Mouse (Mus musculus): Measurements from ENCODE around the gene Cd3e. TPM values are rescaled to one million over a fixed set of nuclear protein-coding genes. Genes with fewer than 3 reads are reported as not detected.
"Not testable (repeated sequence)": the region's sequence is repeated elsewhere in the genome, so short reads cannot be mapped to it uniquely, and the experiment has no call there.

Gene Cd3e
- polyA plus RNA-seq, 1 experiment from 2014 or later, result not detected

- peaks cover 3% of the 10 kb centered on the region; the same call in 1 of the 2 replicates for H3K4me1 ChIP-seq (replicated peaks; ENCODE audit: control insufficient read depth, insufficient read depth, low read length)
- H3K27ac ChIP-seq (ENCODE audit: low read depth, low read length), result no peak overlapping the region
- 3% methylated on average over 20 of the region's 20 CpGs for WGBS
- no peaks in the 10 kb centered on the region for H3K9me3 ChIP-seq (ENCODE audit: control insufficient read depth, low read length)
- ATAC-seq (replicated peaks; ENCODE audit: low FRiP score), result 0 out of 2 replicates have a peak, but pooled peaks have one; percentile 43
- peaks cover 58% of the 10 kb centered on the region for H3K27me3 ChIP-seq (replicated peaks; ENCODE audit: control insufficient read depth, insufficient read depth, low read length)
- peak overlapping the region; percentile 30; the same call in 1 of the 2 replicates for H3K9ac ChIP-seq (ENCODE audit: low read depth, low read length)
- no peaks in the 10 kb centered on the region for H3K36me3 ChIP-seq (ENCODE audit: control insufficient read depth, insufficient read depth, low read length)
- peak overlapping the region; percentile 48 for H3K4me2 ChIP-seq
- DNase-seq (ENCODE audit: low spot score), result peak; percentile 45
- peak overlapping the region; percentile 38 for H3K4me3 ChIP-seq (ENCODE audit: low read depth, low read length)
Observed at GRCm38 (mm10) chr9:45042056-45042720, 32.8 kb upstream of the Cd3e start.

- WGBS, result 25% methylated on average over 17 of the region's 17 CpGs
- DNase-seq (ENCODE audit: low spot score), result no peak
- no peaks in the 10 kb centered on the region for H3K9me3 ChIP-seq (ENCODE audit: control insufficient read depth, low read length)
- no peak for ATAC-seq (replicated peaks; ENCODE audit: low FRiP score)
- peaks cover 3% of the 10 kb centered on the region; the same call in 1 of the 2 replicates for H3K4me1 ChIP-seq (replicated peaks; ENCODE audit: control insufficient read depth, insufficient read depth, low read length)
- H3K27ac ChIP-seq (ENCODE audit: low read depth, low read length), result no peak overlapping the region
- H3K27me3 ChIP-seq (replicated peaks; ENCODE audit: control insufficient read depth, insufficient read depth, low read length), result peaks cover 58% of the 10 kb centered on the region
- peak overlapping the region; percentile 42 for H3K4me2 ChIP-seq
- no peaks in the 10 kb centered on the region for H3K36me3 ChIP-seq (ENCODE audit: control insufficient read depth, insufficient read depth, low read length)
- H3K9ac ChIP-seq (ENCODE audit: low read depth, low read length), result no peak overlapping the region
- no peak overlapping the region for H3K4me3 ChIP-seq (ENCODE audit: low read depth, low read length)
Observed at GRCm38 (mm10) chr9:45041131-45041838, 31.9 kb upstream of the Cd3e start.

- H3K9ac ChIP-seq (ENCODE audit: low read depth, low read length), result no peak overlapping the region
- ATAC-seq (replicated peaks; ENCODE audit: low FRiP score) (no peak), DNase-seq (ENCODE audit: low spot score) (no peak)
- 17% methylated on average over 14 of the region's 14 CpGs for WGBS
- peaks cover 58% of the 10 kb centered on the region for H3K27me3 ChIP-seq (replicated peaks; ENCODE audit: control insufficient read depth, insufficient read depth, low read length)
- peak overlapping the region; percentile 42 for H3K4me2 ChIP-seq
- H3K9me3 ChIP-seq (ENCODE audit: control insufficient read depth, low read length), result no peaks in the 10 kb centered on the region
- no peak overlapping the region for H3K4me3 ChIP-seq (ENCODE audit: low read depth, low read length)
- peaks cover 3% of the 10 kb centered on the region; the same call in 1 of the 2 replicates for H3K4me1 ChIP-seq (replicated peaks; ENCODE audit: control insufficient read depth, insufficient read depth, low read length)
- H3K36me3 ChIP-seq (ENCODE audit: control insufficient read depth, insufficient read depth, low read length), result no peaks in the 10 kb centered on the region
- no peak overlapping the region for H3K27ac ChIP-seq (ENCODE audit: low read depth, low read length)
Observed at GRCm38 (mm10) chr9:45040066-45040845, 30.8 kb upstream of the Cd3e start.

- no peaks in the 10 kb centered on the region for H3K36me3 ChIP-seq (ENCODE audit: control insufficient read depth, insufficient read depth, low read length)
- no peaks in the 10 kb centered on the region for H3K9me3 ChIP-seq (ENCODE audit: control insufficient read depth, low read length)
- H3K4me1 ChIP-seq (replicated peaks; ENCODE audit: control insufficient read depth, insufficient read depth, low read length), result peaks cover 3% of the 10 kb centered on the region; the same call in 1 of the 2 replicates
- whole genome bisulfite sequencing, result 53% methylated on average over 5 of the region's 5 CpGs
- peaks cover 58% of the 10 kb centered on the region for H3K27me3 ChIP-seq (replicated peaks; ENCODE audit: control insufficient read depth, insufficient read depth, low read length)
- H3K4me3 ChIP-seq (ENCODE audit: low read depth, low read length), result no peak within 1 kb of the TSS
- no peak for ATAC-seq (replicated peaks; ENCODE audit: low FRiP score)
- DNase-seq (ENCODE audit: low spot score), result no peak
- H3K4me2 ChIP-seq, result peak within 1 kb of the TSS; percentile 42
- no peak within 1 kb of the TSS for H3K27ac ChIP-seq (ENCODE audit: low read depth, low read length)
- H3K9ac ChIP-seq (ENCODE audit: low read depth, low read length), result no peak within 1 kb of the TSS
Observed at GRCm38 (mm10) chr9:45039499-45039898, 30.1 kb upstream of the Cd3e start, which contains the start of gene Mpzl2. TSS of gene Mpzl2 (plus strand) at chr9:45039799.

GRCm38 (mm10) chr9:45037803-45038202, 28.4 kb upstream of the Cd3e start:
- not testable (repeated sequence) for DNase-seq (ENCODE audit: low spot score); H3K27ac ChIP-seq (ENCODE audit: low read depth, low read length); H3K9ac ChIP-seq (ENCODE audit: low read depth, low read length); H3K9me3 ChIP-seq (ENCODE audit: control insufficient read depth, low read length); H3K4me1 ChIP-seq (replicated peaks; ENCODE audit: control insufficient read depth, insufficient read depth, low read length); H3K4me2 ChIP-seq; H3K4me3 ChIP-seq (ENCODE audit: low read depth, low read length); ATAC-seq (replicated peaks; ENCODE audit: low FRiP score); H3K36me3 ChIP-seq (ENCODE audit: control insufficient read depth, insufficient read depth, low read length)
- 71% methylated on average over 1 of the region's 1 CpGs for WGBS
- H3K27me3 ChIP-seq (replicated peaks; ENCODE audit: control insufficient read depth, insufficient read depth, low read length), result peaks cover 45% of the 10 kb centered on the region

DNA sequence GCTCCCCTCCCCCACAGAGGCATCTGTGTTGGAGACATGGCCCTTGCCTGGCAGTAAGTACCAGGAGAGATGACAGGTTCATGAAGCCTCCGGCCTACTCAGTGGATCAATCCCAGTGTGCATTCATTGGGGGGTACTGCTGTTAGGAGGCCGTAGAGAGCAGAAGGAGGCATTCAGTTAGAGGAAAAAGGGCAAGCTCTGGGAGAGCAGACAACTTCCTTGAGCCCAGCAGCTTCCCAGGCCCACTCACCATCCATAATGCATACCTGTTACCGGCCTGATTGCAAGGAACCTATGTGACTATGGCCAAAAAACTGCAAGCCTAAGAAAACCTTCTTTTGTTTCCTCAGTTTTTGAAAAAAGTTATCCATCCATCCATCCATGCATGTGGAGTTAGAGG, 25.1 kb upstream of the Cd3e start:
- H3K36me3 ChIP-seq (ENCODE audit: control insufficient read depth, insufficient read depth, low read length), result no peaks in the 10 kb centered on the region
- no peak overlapping the region for H3K9ac ChIP-seq (ENCODE audit: low read depth, low read length)
- ATAC-seq (replicated peaks; ENCODE audit: low FRiP score) (no peak), DNase-seq (ENCODE audit: low spot score) (no peak)
- H3K4me1 ChIP-seq (replicated peaks; ENCODE audit: control insufficient read depth, insufficient read depth, low read length), result no peaks in the 10 kb centered on the region
- WGBS, result 75% methylated on average over 3 of the region's 3 CpGs
- H3K27me3 ChIP-seq (replicated peaks; ENCODE audit: control insufficient read depth, insufficient read depth, low read length), result peaks cover 18% of the 10 kb centered on the region
- H3K9me3 ChIP-seq (ENCODE audit: control insufficient read depth, low read length), result no peaks in the 10 kb centered on the region
- H3K4me2 ChIP-seq, result no peak overlapping the region
- no peak overlapping the region for H3K4me3 ChIP-seq (ENCODE audit: low read depth, low read length)
- no peak overlapping the region for H3K27ac ChIP-seq (ENCODE audit: low read depth, low read length)

DNA sequence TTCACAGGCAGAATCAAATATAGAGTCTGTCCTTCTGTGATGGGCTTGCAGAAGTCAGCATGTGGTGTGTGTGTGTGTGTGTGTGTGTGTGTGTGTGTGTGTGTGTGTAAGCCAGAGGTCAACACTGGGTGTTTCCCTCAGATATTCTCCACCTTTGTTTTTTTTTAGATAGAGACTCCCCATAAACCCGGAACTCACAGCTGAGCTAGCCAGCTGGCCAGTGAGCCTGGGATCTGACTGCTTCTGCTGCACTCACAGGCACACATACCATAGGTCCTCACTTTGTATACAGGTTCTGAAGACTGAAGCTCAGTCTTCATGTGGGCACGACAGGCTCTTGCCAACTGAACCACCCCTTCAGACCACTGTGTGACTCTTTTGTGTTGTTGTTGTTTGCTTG, 22.8 kb upstream of the Cd3e start:
- Histone ChIP-seq H3K4me2 (no peak overlapping the region), H3K27ac (ENCODE audit: low read depth, low read length) (no peak overlapping the region), H3K4me3 (ENCODE audit: low read depth, low read length) (no peak overlapping the region), H3K4me1 (replicated peaks; ENCODE audit: control insufficient read depth, insufficient read depth, low read length) (no peaks in the 10 kb centered on the region), H3K27me3 (replicated peaks; ENCODE audit: control insufficient read depth, insufficient read depth, low read length) (peaks cover 3% of the 10 kb centered on the region; the same call in 1 of the 2 replicates), H3K9ac (ENCODE audit: low read depth, low read length) (no peak overlapping the region), H3K9me3 (ENCODE audit: control insufficient read depth, low read length) (no peaks in the 10 kb centered on the region), H3K36me3 (ENCODE audit: control insufficient read depth, insufficient read depth, low read length) (no peaks in the 10 kb centered on the region)
- 67% methylated on average over 2 of the region's 2 CpGs for WGBS
- ATAC-seq (replicated peaks; ENCODE audit: low FRiP score) (no peak), DNase-seq (ENCODE audit: low spot score) (no peak)

DNA sequence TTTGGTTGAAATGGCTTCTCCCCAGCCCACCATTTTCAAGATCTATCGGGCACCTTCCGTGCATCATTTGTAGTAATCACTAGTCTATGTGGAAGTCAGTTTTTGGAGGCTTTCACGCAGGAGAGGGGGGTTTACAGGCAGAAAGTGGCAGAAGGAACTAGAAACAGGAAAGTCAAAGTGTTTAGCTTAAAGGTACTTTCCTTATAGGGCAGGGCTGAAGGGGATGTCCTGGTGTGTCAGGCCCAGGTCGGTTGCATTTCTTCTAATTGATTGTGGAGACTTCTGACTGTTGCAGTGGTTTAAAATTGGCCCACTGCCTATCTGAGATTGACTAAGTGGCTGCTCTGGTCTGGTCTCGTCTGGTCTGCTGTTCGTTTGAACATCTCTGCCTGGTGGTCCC, 20.9 kb upstream of the Cd3e start:
- Histone ChIP-seq H3K27ac (ENCODE audit: low read depth, low read length) (no peak overlapping the region), H3K4me2 (no peak overlapping the region), H3K9me3 (ENCODE audit: control insufficient read depth, low read length) (no peaks in the 10 kb centered on the region), H3K36me3 (ENCODE audit: control insufficient read depth, insufficient read depth, low read length) (no peaks in the 10 kb centered on the region), H3K27me3 (replicated peaks; ENCODE audit: control insufficient read depth, insufficient read depth, low read length) (peaks cover 6% of the 10 kb centered on the region), H3K4me3 (ENCODE audit: low read depth, low read length) (no peak overlapping the region), H3K4me1 (replicated peaks; ENCODE audit: control insufficient read depth, insufficient read depth, low read length) (no peaks in the 10 kb centered on the region), H3K9ac (ENCODE audit: low read depth, low read length) (no peak overlapping the region)
- 76% methylated on average over 6 of the region's 6 CpGs for WGBS
- DNase-seq (ENCODE audit: low spot score), result no peak
- ATAC-seq (replicated peaks; ENCODE audit: low FRiP score), result no peak

Data from liver, embryonic 11.5 days (tissue).